Mouse (Mus musculus): ENCODE data around the gene Sri.

Gene Sri

DNA sequence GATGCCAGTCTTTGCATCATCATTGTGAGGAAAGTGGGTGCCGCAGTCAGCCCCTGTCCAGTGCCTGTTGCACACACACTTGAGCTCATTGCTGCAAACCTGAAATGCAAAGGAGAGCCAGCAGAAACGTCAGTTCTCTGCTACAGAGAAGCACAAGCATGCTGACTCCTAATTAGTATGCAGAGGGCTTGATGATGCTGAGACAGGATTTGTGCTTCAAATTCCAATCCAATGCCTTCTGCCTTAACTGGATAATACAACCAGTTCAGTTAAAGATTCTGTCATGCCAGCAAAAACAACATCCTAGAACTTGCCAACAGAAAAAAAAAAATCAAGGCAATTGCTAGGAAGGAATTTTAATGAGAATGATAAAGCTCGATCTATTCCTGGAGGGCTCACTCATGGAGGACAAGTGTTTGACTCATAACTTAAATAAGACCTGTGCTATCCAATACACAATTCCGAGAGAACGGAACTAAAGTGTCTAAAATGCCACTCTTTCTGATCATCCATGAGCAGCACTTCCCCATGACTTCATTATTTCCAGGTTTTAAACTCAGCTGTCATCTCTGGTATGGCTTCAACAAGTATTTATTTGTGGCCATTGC lies 70.8 kb downstream of the Sri start:
- 40% methylated on average over 5 of the region's 5 CpGs for WGBS

Data from cerebral cortex, adult 2 months (tissue).